Comparison of ENCODE assay signal across 11 mouse cellular contexts in genomic region chr11:102772771-102773700, GRCm38 (mm10). TPM values are rescaled to one million over a fixed set of nuclear protein-coding genes. Genes with fewer than 3 reads are reported as not detected.
DNase-seq lines count a peak whose midpoint lies in the region; ATAC-seq lines count a peak whose summit lies in the region.
"Had no signal": no experiment of that assay in that cellular context is flagged by ENCODE, and none has a peak within 500 bp of the region (broad histone marks: within the 10 kb centered on the region; RNA-seq: fewer than 3 reads in every experiment).

No protein-coding gene starts in this region.

- H3K4me3 ChIP-seq in forebrain, embryonic 15.5 days = no peak overlapping the region
- no peak overlapping the region for H3K4me3 ChIP-seq in kidney, embryonic 15.5 days (replicated peaks)

- ATAC-seq in forebrain, embryonic 15.5 days (replicated peaks) = no peak
- ATAC-seq in kidney, embryonic 15.5 days (replicated peaks; ENCODE audit: low FRiP score) = no peak

- peak overlapping the region; percentile 95 for H3K27ac ChIP-seq in forebrain, embryonic 15.5 days (replicated peaks)
- no peak overlapping the region for H3K27ac ChIP-seq in kidney, embryonic 15.5 days

- 56% methylated on average over 18 of the region's 18 CpGs for WGBS in forebrain, embryonic 15.5 days
- WGBS in kidney, embryonic 15.5 days = 64% methylated on average over 18 of the region's 18 CpGs

- intact Hi-C loops in left cerebral cortex, postnatal 36 days (cut with DNase I) = loop anchor here (5.0 to 10.0 kb wide), 2 partner anchors 36 to 222 kb away; no protein-coding TSS in a partner anchor

- peaks cover 4% of the 10 kb centered on the region; the same call in 1 of the 2 replicates for H3K36me3 ChIP-seq in forebrain, embryonic 15.5 days
- H3K36me3 ChIP-seq in kidney, embryonic 15.5 days = peaks cover 8% of the 10 kb centered on the region; the same call in 1 of the 2 replicates
- H3K36me3 ChIP-seq: lung, embryonic 15.5 days had no signal

- H3K9ac ChIP-seq in forebrain, embryonic 15.5 days (replicated peaks) = no peak overlapping the region
- H3K9ac ChIP-seq in kidney, embryonic 15.5 days = no peak overlapping the region

- no peaks in the 10 kb centered on the region for H3K9me3 ChIP-seq in forebrain, embryonic 15.5 days
- H3K9me3 ChIP-seq in kidney, embryonic 15.5 days (replicated peaks) = no peaks in the 10 kb centered on the region
- H3K9me3 ChIP-seq: lung, embryonic 15.5 days had no signal

- H3K27me3 ChIP-seq in forebrain, embryonic 15.5 days = no peaks in the 10 kb centered on the region
- H3K27me3 ChIP-seq in kidney, embryonic 15.5 days = peaks cover 10% of the 10 kb centered on the region; the same call in 1 of the 2 replicates

- peaks cover 34% of the 10 kb centered on the region for H3K4me1 ChIP-seq in forebrain, embryonic 15.5 days
- peaks cover 56% of the 10 kb centered on the region for H3K4me1 ChIP-seq in kidney, embryonic 15.5 days

- no peak overlapping the region for H3K4me2 ChIP-seq in forebrain, embryonic 15.5 days (replicated peaks)
- no peak overlapping the region for H3K4me2 ChIP-seq in kidney, embryonic 15.5 days

- DNase-seq in R1 (ENCODE audit: low read depth, low spot score) = peak; percentile 52
- DNase-seq in cerebellum, adult 9-10 months = peak; percentile 64
- peak; percentile 76 for DNase-seq in mesoderm, embryonic 11.5 days (ENCODE audit: low read depth, low spot score)
- DNase-seq in lung, postnatal 25 days (ENCODE audit: low spot score) = no peak
- DNase-seq in left cerebral cortex, postnatal 36 days (ENCODE audit: low spot score in 2 of 2) = no peak
- DNase-seq in spleen, postnatal 10 days (ENCODE audit: low spot score in 2 of 2) = no peak

RNA-seq across cellular contexts. Expression of gene Adam11, which starts 11.8 kb away (rescaled TPM):
- 22.1 and 25.6 TPM in 2 replicates for polyA plus RNA-seq in forebrain, embryonic 15.5 days (2015; fragmentation: Nextera tagmentation; extraction: Ambion mirVana)
- polyA plus RNA-seq in kidney, embryonic 15.5 days (2015; fragmentation: Nextera tagmentation; extraction: Ambion mirVana) = 7.9 and 11.3 TPM in 2 replicates
- 100 to 1,000 TPM; 129 to 139 TPM for total RNA-seq in left cerebral cortex, postnatal 36 days (2021)
- total RNA-seq: neutrophil, adult 5-6 weeks had no signal
- polyA plus RNA-seq: activated CD4-positive, CD25-positive, alpha-beta regulatory T cell, adult 4 months had no signal

RNA-seq across cellular contexts. Expression of gene Gjc1, which starts 46.5 kb away (rescaled TPM):
- polyA plus RNA-seq in forebrain, embryonic 15.5 days (2015; fragmentation: Nextera tagmentation; extraction: Ambion mirVana) = 54.4 and 55.0 TPM in 2 replicates
- polyA plus RNA-seq in kidney, embryonic 15.5 days (2015; fragmentation: Nextera tagmentation; extraction: Ambion mirVana) = 59.2 and 63.7 TPM in 2 replicates
- total RNA-seq in left cerebral cortex, postnatal 36 days (2021) = 1 to 10 TPM; 6.0 to 7.5 TPM
- total RNA-seq: neutrophil, adult 5-6 weeks had no signal

Comparison
In these comparisons a context has a peak if more than half of its experiments do, and no peak if none do; other contexts are left out.
1. DNase-seq: peak in R1 (single experiment), cerebellum, adult 9-10 months (single experiment) and mesoderm, embryonic 11.5 days (single experiment); none in lung, postnatal 25 days (single experiment), left cerebral cortex, postnatal 36 days (0 of 2) and spleen, postnatal 10 days (0 of 2).